Comparison of ENCODE assay signal across 9 mouse cellular contexts in genomic region chr2:56454611-56455066, GRCm38 (mm10).
DNase-seq lines count a peak whose midpoint lies in the region; ATAC-seq and TF ChIP-seq lines count a peak whose summit lies in the region.
"Had no signal": no experiment of that assay in that cellular context is flagged by ENCODE, and none has a peak within 500 bp of the region (broad histone marks: within the 10 kb centered on the region; RNA-seq: fewer than 3 reads in every experiment).

No protein-coding gene starts in this region.

- peak overlapping the region; percentile 37 for H3K4me3 ChIP-seq in layer of hippocampus, adult 2 months
- H3K4me3 ChIP-seq in hindbrain, embryonic 11.5 days (ENCODE audit: low read depth, low read length) = no peak overlapping the region; the same call in 1 of the 2 replicates
- H3K4me3 ChIP-seq in neural tube, embryonic 11.5 days (ENCODE audit: low read depth, low read length) = no peak overlapping the region
- H3K4me3 ChIP-seq: liver, embryonic 13.5 days had no signal

- no peak overlapping the region for H3K9ac ChIP-seq in hindbrain, embryonic 11.5 days (ENCODE audit: low read depth, low read length)
- 0 out of 2 replicates have a peak overlapping the region, but pooled peaks have one; percentile 22 for H3K9ac ChIP-seq in neural tube, embryonic 11.5 days (ENCODE audit: low read length)
- H3K9ac ChIP-seq: liver, embryonic 13.5 days had no signal

- WGBS in hindbrain, embryonic 11.5 days = 8% methylated on average over 11 of the region's 11 CpGs
- WGBS in neural tube, embryonic 11.5 days = 9% methylated on average over 11 of the region's 11 CpGs

- intact Hi-C loops in gastrocnemius, postnatal 14 days (cut with DNase I; ENCODE audit: low total_unique reads) = no loop called here

- TF ChIP-seq CTCF in layer of hippocampus, adult 2 months (conservative IDR thresholded peaks at IDR 0.05) = no peak

- H3K27me3 ChIP-seq in hindbrain, embryonic 11.5 days (ENCODE audit: control insufficient read depth, insufficient read depth, low read length) = no peaks in the 10 kb centered on the region
- no peaks in the 10 kb centered on the region for H3K27me3 ChIP-seq in neural tube, embryonic 11.5 days (ENCODE audit: control insufficient read depth, insufficient read depth, low read length)
- H3K27me3 ChIP-seq: liver, embryonic 13.5 days had no signal

- DNase-seq in cerebellum, adult 9-11 months = no peak
- DNase-seq in layer of hippocampus, adult 2 months (ENCODE audit: low spot score in 2 of 2) = no peak
- DNase-seq in layer of hippocampus, postnatal 14 days (ENCODE audit: low spot score in 2 of 2) = no peak
- peak; percentile 52 for DNase-seq in hindbrain, embryonic 11.5 days (ENCODE audit: low spot score)
- DNase-seq in neural tube, embryonic 11.5 days (ENCODE audit: low spot score) = peak; percentile 40
- DNase-seq in gastrocnemius, postnatal 14 days = no peak
- DNase-seq in adrenal gland, postnatal 4 days (ENCODE audit: low spot score in 2 of 2) = no peak
- DNase-seq: liver, embryonic 13.5 days had no signal

- H3K4me2 ChIP-seq in hindbrain, embryonic 11.5 days (replicated peaks; ENCODE audit: low read depth, low read length) = peak overlapping the region; percentile 18
- H3K4me2 ChIP-seq in neural tube, embryonic 11.5 days (ENCODE audit: low read depth) = peak overlapping the region; percentile 23; the same call in 1 of the 2 replicates
- H3K4me2 ChIP-seq: liver, embryonic 13.5 days had no signal

- H3K36me3 ChIP-seq in hindbrain, embryonic 11.5 days (ENCODE audit: control insufficient read depth, insufficient read depth, low read length) = no peaks in the 10 kb centered on the region
- H3K36me3 ChIP-seq in neural tube, embryonic 11.5 days (ENCODE audit: control insufficient read depth, insufficient read depth, low read length) = no peaks in the 10 kb centered on the region
- H3K36me3 ChIP-seq: liver, embryonic 13.5 days had no signal

- H3K4me1 ChIP-seq in hindbrain, embryonic 11.5 days (replicated peaks; ENCODE audit: control insufficient read depth, insufficient read depth, low read length) = 0 out of 2 replicates have a peak, but pooled peaks cover 3% of the 10 kb centered on the region
- no peaks in the 10 kb centered on the region for H3K4me1 ChIP-seq in neural tube, embryonic 11.5 days (ENCODE audit: control insufficient read depth, insufficient read depth, low read length)
- H3K4me1 ChIP-seq: liver, embryonic 13.5 days had no signal

- ATAC-seq in cerebellum, adult (ENCODE audit: insufficient number of reproducible peaks, low FRiP score, low TSS enrichment) = peak; percentile 58; the same call in 1 of the 2 replicates
- peak; percentile 67 for ATAC-seq in hindbrain, embryonic 11.5 days (ENCODE audit: low FRiP score)
- ATAC-seq in neural tube, embryonic 11.5 days (ENCODE audit: insufficient read depth, low FRiP score, low TSS enrichment) = peak; percentile 60

- no peaks in the 10 kb centered on the region for H3K9me3 ChIP-seq in hindbrain, embryonic 11.5 days (ENCODE audit: control insufficient read depth, low read length)
- no peaks in the 10 kb centered on the region for H3K9me3 ChIP-seq in neural tube, embryonic 11.5 days (ENCODE audit: control insufficient read depth, low read length)
- H3K9me3 ChIP-seq: liver, embryonic 13.5 days had no signal

- H3K27ac ChIP-seq in layer of hippocampus, adult 2 months = no peak overlapping the region
- H3K27ac ChIP-seq in hindbrain, embryonic 11.5 days (ENCODE audit: low read depth, low read length) = peak overlapping the region; percentile 45; the same call in 1 of the 2 replicates
- 0 out of 2 replicates have a peak overlapping the region, but pooled peaks have one; percentile 35 for H3K27ac ChIP-seq in neural tube, embryonic 11.5 days (ENCODE audit: low read depth, low read length)
- H3K27ac ChIP-seq: liver, embryonic 13.5 days had no signal

Comparison
In these comparisons a context has a peak if more than half of its experiments do, and no peak if none do; other contexts are left out.
1. DNase-seq: peak in hindbrain, embryonic 11.5 days (single experiment) and neural tube, embryonic 11.5 days (single experiment); none in cerebellum, adult 9-11 months (single experiment), layer of hippocampus, adult 2 months (0 of 2), layer of hippocampus, postnatal 14 days (0 of 2), gastrocnemius, postnatal 14 days (single experiment) and adrenal gland, postnatal 4 days (0 of 2).
2. Peak in every context shown above with its lines, with median percentiles within 50 percentile points of each other: ATAC-seq.